Mouse (Mus musculus) megakaryocyte, adult 5-6 weeks (primary cell): ENCODE results near the gene Zfp78. TPM values are rescaled to one million over a fixed set of nuclear protein-coding genes. Genes with fewer than 3 reads are reported as not detected.
"Not testable (repeated sequence)": the region's sequence is repeated elsewhere in the genome, so short reads cannot be mapped to it uniquely, and the experiment has no call there.

Experiments used
- ATAC-seq: 2 replicates; pipeline ENCODE4 v1.8.0; 2016; ENCODE audit warnings: mild to moderate bottlenecking, inconsistent platforms; ENCODE audit not compliant: poor library complexity, severe bottlenecking
- total RNA-seq, 2 experiments: library from RNA; stranded (forward) in 1 of 2; stranded (reverse) in 1 of 2; fragments of 153-499, 151-499 nt in 1 of 2; fragments of 221-1000, 200-1000 nt in 1 of 2; gene quantifications; 2 replicates each; pipeline versions ENCODE4 v1.2.3 to v1.2.4; 2015 to 2017

The Zfp78 gene
- 2.9 and 4.3 TPM in 2 replicates for total RNA-seq (2015)
- 2.0 and 5.1 TPM in 2 replicates for total RNA-seq (2017)

DNA sequence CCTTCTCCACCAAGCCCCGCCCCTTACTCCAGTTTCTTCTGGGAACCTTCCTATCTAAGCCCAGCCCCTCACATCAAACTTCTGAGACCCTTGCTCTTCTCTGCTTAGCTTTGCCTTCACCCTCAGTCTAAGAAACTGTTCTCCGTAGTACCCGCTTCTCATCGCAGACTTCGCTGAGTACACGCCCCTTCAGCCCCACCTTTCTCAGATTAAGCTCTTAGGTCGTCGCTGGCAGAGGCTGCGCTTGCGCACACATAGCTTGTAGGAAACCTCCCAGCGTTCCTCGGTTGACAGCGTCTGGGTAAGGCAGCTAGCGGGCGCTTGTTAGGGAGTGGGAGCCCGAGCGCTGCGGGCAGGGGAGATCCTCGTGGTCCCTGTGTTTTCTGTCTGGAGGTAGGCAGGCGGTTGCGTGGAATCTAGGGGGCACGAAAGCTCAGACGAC, at the start of gene Zfp78:
TSS of gene Zfp78 (plus strand) at position 234 of the 442 bp plus-strand sequence.
- ATAC-seq = peak; percentile 68

DNA sequence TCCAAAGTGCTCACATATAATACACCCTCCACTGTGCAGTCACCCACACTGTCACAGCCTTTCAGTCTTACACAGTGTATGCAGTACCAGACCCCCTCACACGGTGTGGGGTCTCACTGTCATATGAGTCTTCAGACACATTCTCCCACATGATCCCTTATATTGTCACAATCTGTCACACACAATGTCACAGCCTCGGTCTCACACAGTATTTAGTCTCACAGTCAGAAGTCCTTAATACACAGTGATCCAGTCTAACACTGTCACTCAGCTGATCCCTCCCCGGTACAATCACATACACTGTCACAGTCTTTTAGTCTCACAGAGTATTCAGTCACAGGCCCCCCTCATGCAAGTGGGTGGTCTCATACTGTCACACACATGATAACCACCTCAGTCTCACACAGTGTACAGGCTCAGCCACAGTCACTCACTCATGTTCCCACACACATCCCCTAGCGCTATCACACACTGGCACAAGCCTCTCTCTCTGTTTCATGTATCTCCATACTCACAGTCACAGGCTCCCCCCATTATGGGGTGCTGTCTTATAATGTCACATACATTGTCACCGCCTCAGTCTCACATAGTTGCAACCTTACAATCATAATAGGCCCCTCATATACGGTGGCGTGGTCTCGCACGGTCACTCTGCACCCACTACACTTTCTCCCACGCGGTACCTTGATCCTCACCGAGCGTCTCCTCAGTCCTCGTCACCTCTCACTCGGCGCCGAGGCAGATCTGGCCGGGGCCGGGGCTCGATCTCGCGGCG, 32.4 kb upstream of the Zfp78 start:
- ATAC-seq = peak; percentile 37; the same call in 1 of the 2 replicates

DNA sequence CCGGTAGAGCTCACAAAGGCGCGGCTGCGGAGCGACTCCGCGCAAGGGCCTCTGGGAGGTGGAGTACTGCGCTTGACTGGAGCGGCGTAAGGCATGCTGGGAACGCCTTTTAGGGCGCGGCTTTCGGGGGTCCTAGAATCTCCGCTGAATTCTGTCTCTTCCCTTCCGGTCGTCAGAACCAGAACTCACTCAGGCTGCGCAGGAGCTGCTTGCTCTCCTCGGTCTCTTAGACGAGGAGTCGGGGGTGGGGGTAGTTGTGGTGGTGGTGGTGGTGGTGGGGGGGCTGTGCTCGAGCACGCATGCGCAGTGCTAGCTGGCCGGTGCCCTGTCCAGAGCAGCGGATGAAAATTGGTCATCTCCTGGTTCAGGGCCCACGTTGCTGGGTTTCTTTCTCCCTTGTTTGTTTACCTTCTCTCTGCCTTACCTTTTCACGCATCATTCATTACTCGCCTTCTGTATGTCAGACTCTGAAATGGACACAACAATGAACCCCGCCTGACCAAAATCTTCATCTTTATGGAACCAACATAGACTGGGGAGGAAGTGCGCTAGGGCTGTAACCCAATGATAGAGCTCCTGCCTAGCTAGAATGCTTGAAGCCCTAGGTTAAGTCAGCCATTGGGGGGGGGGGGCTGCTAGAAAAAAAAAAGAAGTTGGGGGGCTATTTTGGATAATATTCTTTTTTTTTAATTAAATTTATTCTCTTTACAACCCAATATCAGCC, 31.7 kb upstream of the Zfp78 start, which contains the start of gene Zfp583:
TSS of gene Zfp583 (minus strand) at position 53 of the 724 bp plus-strand sequence.
- ATAC-seq = peak; percentile 97

DNA sequence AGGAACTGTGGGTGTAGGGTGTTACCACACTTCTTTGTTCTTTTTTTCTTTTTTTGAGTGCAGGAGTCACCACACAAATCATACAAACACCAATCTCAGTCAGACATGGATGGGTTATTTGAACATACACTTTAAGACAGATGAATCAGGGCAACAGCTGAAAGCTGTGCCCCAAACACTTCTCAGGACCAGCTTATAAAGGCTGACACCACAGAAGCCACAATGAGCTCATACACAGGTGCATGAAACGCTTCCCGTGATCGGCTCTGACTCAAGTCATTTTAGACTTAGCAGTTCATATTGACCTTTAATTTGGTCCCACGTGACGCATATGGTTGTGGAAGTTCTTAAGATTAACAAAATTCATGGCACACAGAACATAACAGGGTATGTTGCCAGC, 23.2 kb upstream of the Zfp78 start:
- ATAC-seq = no peak

DNA sequence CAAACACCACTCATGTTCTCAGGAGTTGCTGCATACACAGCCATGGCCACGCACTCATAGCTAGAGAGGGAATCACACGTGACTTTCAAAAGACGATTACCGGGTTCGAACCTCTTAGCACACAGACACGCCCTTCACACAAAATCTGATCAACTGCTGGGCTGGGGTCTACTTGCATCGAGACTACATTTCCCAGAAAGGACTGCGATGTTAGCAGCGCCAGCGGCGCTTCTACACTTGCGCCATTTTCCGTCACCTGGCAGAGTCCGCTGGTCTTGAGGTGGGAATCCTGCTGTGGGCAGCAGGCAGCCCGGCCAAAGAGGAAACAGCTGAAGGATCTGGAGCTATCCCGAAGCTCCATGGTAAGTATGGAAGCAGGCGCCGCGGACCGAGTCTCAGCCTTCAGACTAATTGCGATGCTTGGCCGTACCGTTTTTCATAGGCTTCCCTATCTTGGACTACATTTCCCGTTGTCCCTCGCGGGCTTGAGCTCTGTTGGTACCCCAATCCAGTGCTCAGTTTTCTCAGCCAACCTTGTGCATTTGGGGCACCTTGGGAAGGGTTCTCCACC, 19.5 kb upstream of the Zfp78 start, which contains the start of gene Gm3854:
TSS of gene Gm3854 (plus strand) at position 259 of the 571 bp plus-strand sequence.
- ATAC-seq = peak; percentile 71

DNA sequence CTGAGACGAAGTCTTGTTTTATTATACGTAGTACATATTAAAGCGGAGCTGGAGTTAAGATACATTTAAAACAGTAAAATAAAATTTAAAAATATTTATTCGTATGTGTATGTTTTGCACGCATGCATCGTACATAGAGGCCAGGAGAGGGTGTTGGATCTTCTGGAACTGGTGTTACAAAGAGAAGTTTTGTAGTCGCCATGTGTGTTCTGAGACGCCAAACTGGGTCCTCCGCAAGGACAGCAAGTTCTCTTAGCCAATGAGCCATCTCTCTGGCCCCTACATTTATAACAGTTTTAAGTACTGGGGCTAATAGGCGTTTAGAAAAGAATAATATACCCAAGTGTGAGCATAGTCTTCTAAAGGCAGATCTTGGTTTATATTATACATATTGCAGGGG, 19.0 kb upstream of the Zfp78 start:
- no peak for ATAC-seq

DNA sequence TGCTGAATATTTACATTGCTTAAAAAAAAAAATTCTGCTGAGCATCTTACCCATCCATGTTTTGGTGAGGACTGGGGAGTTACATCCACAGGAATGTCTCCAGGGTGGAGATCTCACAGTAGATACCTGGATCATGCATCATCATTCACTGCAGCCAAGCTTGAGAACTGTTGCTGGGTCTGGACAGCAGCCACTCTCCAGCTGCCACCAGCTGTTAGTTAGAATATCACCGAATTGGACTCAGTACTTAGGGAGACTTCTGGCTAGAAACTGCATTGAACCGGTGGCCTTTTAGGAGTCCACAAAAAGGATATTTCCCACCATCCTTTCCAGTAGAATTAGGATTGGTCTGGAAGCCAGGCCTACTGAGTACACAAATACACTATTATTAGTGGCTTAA, 5.0 kb upstream of the Zfp78 start:
- no peak for ATAC-seq

DNA sequence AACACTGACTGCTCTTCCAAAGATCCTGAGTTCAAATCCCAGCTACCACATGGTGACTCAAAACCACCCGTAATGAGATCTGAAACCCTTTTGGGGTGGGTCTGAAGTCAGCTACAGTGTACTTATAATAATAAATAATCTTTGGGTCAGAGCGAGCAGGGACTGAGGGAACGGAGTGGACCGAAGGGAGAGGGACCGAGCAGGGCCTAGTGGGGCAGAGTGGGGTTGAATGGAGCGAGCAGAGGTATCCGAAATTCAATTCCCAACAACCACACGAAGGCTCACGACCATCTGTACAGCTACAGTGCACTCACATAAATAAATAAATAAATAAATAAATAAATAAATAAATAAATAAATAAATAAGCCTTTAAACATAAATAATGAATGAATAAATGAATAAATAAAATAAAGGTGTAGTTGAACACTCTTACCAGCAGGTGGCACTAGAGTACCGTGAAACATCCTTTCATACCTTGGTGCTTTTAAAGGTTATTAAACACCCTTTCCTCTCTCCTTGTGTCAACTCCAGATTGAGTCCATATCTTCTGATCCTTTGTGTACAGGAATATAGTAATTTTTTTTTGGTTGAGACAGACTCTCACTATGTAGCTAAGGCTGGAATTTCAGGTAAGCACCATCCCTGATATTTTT, 4.0 kb upstream of the Zfp78 start:
- ATAC-seq = no peak

DNA sequence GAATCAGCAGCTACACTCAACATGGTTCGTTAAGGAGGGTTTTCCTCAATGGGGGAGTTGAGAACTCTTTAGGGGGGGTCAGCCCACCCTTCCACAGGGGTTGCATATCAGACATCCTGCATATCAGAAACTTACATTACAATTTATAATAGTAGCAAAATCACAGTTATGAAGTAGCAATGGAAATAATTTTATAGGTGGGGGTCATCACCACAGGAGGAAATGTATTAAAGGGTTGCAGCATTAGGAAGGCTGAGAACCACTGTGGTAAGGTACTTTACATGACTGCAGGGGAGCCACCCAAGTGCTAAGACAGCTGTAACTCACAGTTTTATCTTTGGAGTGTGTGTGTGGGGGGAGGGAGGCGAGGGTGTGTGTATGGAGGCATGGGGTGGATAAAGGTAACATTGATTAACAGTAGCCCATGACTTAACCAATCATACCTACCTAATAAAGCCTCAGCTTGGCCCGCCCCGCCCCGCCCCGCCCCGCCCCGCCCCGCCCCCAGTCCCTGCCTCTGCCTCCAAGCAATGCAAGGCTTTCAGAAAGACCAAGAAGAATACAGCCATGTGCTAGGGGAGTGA, 2.5 kb upstream of the Zfp78 start:
- ATAC-seq = no peak

DNA sequence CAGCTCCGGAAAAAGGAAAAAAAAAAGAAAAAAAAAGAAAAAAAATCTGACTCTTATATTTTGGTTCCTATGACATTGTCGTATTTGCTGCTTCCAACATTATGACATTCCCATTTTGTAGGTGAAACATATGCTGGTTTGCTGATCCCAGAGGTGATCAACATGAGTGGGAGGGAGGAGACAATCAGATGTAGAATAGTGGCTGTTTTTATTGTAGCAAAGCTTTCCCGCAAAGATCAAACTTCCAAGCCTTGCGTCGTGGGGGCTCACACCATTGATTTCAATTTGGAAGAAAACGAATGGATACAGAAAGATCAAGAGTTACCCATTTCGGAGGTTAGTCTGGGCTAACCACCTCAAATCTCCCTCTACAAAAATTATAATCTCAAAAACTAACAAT, 1.3 kb upstream of the Zfp78 start:
- ATAC-seq = no peak

DNA sequence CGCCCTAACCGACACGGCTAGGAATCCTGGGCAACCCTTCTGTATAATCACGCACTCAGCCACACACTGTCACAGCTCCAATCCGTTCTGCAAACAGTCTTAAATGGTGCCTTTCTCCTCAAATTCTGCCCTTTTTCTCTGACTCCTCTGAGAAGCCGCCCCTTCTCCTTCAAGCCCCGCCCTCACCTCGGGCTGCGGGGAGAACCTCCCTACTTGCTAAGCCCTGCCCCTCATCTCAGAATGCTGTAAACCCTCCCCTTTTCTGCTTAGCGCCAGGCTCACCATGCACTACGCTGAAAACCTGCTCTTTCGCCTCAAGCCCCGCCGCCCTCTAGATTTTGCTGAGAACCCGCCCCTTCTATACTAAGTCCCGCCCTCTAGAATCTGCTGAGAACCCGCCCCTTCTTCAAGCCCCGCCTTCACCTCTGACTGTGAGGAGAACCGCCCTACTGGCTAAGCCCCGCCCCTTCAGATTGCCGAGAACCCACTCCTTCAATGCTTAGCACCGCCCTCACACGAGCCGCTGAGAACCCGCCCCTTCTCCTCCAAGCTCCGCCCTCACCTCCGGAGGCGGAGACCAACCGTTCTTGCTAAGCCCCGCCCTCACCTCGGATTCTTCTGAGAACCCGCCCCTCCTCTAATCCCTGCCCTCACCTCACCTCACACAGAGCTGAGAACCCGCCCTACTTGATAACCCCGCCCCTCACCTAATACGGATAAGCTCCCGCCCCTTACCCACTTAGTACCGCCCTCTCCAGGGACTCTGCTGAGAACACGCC, 623 bp upstream of the Zfp78 start:
- peak; percentile 77 for ATAC-seq

DNA sequence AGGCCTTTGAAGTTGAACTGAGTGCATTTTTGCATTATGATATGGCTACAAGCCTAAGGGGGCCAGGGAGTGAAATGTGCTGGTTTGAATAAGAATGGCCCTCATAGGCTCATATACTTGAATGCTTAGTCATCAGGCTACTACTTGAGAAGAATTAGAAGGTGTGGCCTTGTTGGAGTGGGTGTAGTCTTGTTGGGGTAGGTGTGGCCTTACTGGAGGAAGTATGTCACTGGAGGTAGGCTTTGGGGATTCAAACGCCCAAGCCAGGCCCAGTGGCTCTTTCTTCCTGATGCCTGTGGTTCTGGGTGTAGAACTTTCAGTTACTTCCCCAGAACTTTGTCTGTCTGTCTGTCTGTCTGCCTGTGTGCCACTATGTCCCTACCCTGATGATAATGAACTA, 1.7 kb downstream of the Zfp78 start:
- no peak for ATAC-seq

DNA sequence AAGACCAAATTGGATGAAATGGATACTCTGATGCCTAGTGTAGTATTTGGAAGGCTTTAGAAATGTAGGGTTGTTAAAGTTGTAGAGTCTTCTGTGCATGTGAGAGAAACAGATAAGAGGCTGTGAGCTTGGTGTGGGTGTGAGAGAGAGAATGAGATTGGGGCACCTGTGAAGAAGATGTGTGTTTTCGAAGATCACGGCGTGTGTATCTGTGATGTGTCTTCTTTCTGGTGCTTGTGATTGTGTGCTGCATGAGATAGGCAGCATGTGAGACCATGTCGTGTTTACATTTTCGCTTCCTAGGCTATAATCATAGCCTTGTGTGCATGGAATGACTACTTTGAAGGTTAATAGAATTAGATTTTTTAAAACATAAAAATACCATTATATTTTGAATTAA, 4.1 kb downstream of the Zfp78 start:
- ATAC-seq = no peak

DNA sequence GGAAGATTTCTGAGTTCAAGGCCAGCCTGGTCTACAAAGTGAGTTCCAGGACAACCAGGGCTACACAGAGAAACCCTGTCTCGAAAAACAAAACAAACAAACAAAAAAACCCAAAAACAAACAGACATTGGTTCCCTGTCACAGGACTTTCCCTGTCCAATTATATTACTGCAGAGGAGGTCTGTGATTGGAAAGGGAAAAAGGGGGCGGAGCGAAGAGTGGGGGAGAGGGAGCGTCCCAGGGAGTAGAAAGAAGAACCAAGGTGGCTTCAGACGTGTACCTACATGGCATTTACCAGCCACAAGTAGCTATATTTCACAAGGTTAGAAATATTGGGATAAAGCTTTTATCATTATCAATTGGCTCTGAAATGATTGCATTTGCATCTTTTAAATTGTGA, 5.1 kb downstream of the Zfp78 start:
- ATAC-seq = not testable (repeated sequence)

DNA sequence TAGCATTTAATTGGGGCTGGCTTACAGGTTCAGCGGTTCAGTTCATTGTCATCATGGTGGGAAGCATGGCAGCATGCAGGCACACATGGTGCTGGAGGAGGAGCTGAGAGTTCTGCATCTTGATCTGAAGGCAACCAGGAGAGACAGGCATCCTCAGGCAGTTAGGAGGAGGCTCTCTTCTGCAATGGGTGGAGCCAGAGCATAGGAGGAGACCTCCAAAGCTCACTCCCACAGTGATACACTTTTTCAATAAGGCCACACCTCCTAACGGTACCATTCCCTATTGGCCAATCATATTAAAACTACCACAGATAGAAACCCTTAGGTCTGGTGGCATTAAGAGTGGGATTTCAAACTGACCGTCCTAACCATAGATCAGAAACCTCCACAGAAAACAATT, 6.4 kb downstream of the Zfp78 start:
- no peak for ATAC-seq

DNA sequence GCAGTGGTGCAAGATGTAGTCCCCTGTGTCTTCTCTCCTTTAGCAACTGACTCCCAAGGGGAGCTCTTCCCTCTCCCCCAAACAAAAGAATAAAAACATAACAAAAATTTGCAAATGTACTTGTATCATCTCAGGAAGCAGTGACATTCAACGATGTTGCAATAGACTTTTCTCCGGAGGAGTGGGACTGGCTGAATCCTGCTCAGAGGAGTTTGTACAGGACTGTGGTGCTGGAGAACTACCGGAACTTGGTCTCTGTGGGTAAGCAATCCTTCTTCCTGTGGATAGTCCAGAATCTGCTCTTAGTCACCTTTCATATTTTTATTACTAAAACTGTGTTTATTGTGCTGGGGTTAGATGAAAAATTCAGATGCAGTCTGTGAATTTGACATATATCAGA, 9.9 kb downstream of the Zfp78 start:
- ATAC-seq = no peak

DNA sequence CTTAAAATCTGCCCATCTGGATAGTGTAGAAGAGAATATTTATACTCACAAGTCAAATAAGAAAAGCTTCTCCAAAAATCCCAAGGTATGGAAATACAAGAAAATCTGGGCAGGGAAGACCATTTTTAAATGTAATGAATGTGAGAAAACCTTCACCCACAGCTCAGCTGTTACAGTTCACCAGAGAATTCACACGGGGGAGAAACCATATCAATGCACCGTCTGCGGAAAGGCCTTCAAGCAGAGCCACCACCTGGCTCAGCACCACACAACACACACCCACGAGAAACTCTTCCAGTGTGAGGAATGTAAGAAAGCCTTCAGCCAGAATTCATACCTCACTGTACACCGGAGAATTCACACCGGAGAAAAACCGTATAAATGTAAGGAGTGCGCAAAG, 15.4 kb downstream of the Zfp78 start:
- no peak for ATAC-seq

DNA sequence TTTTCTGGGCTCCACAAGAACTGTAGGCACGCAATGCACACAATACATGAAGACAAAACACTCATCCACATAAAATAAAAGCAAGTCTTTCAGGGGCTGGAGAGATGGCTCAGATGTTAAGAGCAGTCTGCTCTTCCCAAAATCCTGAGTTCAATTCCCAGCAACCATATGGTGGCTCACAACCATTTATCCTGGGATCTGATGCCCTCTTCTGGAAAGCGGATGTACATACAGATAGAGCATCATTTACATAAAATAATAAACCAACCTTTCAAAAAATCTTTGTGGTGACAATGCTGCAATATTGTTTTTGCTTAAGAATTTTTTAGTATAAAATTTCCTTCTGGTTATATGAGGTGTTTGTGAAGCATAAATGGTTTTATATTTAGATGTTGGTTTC, 18.4 kb downstream of the Zfp78 start:
- no peak for ATAC-seq

DNA sequence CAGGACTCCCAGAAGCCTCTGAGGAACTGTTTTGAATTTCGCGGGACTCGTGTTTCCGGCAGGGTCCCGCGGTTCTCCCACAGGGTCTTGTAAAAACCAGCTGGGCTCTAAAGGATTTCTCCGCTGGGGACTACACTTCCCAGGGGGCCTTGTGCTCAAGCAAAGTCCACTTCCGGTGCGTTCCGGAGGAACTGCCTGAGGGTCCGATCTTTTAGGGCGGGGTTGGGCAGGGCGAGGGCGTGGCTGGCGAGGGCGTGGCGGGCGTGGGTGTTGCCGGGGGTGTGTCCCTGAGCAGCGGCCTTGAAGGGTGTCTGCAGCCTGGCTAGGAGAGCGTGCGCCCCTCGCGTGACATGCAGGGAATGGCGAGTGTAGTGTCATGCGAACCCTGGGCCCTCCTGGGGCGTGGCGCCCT, 20.0 kb downstream of the Zfp78 start, which contains the start of gene Zfp28:
TSS of gene Zfp28 (plus strand) at position 252 of the 412 bp plus-strand sequence.
- ATAC-seq = peak; percentile 98

DNA sequence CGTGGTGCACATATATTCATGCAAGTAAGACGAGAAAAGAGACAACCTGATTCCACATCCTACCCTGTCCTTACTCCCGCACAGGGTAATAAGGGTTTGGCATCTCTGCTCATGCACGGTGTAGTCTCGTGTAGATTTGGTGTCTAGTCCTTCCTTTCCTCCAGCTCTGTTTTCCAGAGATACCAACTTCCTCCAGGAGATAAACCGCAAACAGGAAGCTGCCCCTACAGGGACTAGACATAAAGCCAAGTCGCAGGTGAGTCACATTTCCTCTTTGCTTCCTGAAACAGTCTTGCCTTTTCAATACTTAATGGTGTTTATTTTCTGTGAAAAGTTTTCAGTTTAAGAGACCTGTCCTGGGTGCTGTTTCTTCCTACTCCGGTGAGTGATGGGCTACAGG, 20.9 kb downstream of the Zfp78 start:
- no peak for ATAC-seq
